Mouse (Mus musculus) cortical plate, adult 2 months (tissue): ENCODE results near the gene Rec114.

Source experiments
- CTCF ChIP-seq: fragments of 200-500 bp; IDR thresholded peaks from 2 replicates; pipeline ENCODE4 v1.5.1; 2011; ENCODE audit warnings: mild to moderate bottlenecking, control low read depth, low read length; ENCODE audit not compliant: insufficient read depth; ENCODE audit errors: extremely low read depth
- POLR2A ChIP-seq: fragments of 200-500 bp; IDR thresholded peaks from 2 replicates; pipeline ENCODE4 v1.6.1; 2011; ENCODE audit warnings: mild to moderate bottlenecking, low read length, control low read depth; ENCODE audit not compliant: insufficient read depth; ENCODE audit errors: extremely low read depth

GRCm38 (mm10) chr9:58657735-58658512 is 85.8 kb downstream of the Rec114 start:
- TF ChIP-seq POLR2A (no peak), CTCF (no peak)
